Mouse (Mus musculus) E14TG2a.4 (cell line): ENCODE results near the gene Col10a1.
"Not testable (repeated sequence)": the region's sequence is repeated elsewhere in the genome, so short reads cannot be mapped to it uniquely, and the experiment has no call there.

ENCODE experiments used
- H3K27me3 ChIP-seq: 2 replicates; pipeline ENCODE4 v1.6.1; 2014; ENCODE audit warnings: low read length, control low read depth; ENCODE audit not compliant: insufficient read depth
- H3K36me3 ChIP-seq: 2 replicates; pipeline ENCODE4 v1.6.1; 2014; ENCODE audit warnings: low read length, control low read depth; ENCODE audit not compliant: insufficient read depth
- H3K4me1 ChIP-seq: replicated peaks from 2 replicates; pipeline ENCODE4 v1.6.1; 2014; ENCODE audit warnings: low read depth, low read length, control low read depth
- H3K4me3 ChIP-seq: replicated peaks from 2 replicates; pipeline ENCODE4 v1.5.1; 2014; ENCODE audit warnings: mild to moderate bottlenecking, low read length
- H3K9me3 ChIP-seq: 2 replicates; pipeline ENCODE4 v1.6.1; 2014; ENCODE audit warnings: low read length, control low read depth
- CTCF ChIP-seq: conservative IDR thresholded peaks from 2 replicates; pipeline ENCODE4 v1.5.1; 2014; ENCODE audit warnings: low read length
- NANOG ChIP-seq: IDR thresholded peaks from 2 replicates; pipeline ENCODE4 v1.6.1; 2014; ENCODE audit warnings: borderline replicate concordance, low read length, mixed read lengths
- POU5F1 ChIP-seq: IDR thresholded peaks from 2 replicates; pipeline ENCODE4 v1.6.1; 2014; ENCODE audit warnings: low read length, borderline replicate concordance

Gene Col10a1

GRCm38 (mm10) chr10:34396959-34397358, 7.2 kb downstream of the Col10a1 start:
- TF ChIP-seq POU5F1 (no peak), NANOG (no peak), CTCF (no peak)
- Histone ChIP-seq H3K27me3 (no peaks in the 10 kb centered on the region), H3K9me3 (no peaks in the 10 kb centered on the region), H3K4me3 (no peak overlapping the region), H3K4me1 (no peaks in the 10 kb centered on the region), H3K36me3 (peaks cover 9% of the 10 kb centered on the region; the same call in 1 of the 2 replicates)

- no peaks in the 10 kb centered on the region for H3K4me1 ChIP-seq
- H3K4me3 ChIP-seq: no peak overlapping the region
- peaks cover 22% of the 10 kb centered on the region for H3K36me3 ChIP-seq
- no peaks in the 10 kb centered on the region for H3K27me3 ChIP-seq
- TF ChIP-seq POU5F1 (no peak), NANOG (no peak), CTCF (peak; percentile 35)
- H3K9me3 ChIP-seq: no peaks in the 10 kb centered on the region
Observed at GRCm38 (mm10) chr10:34399267-34399666, 9.5 kb downstream of the Col10a1 start.

- H3K4me1 ChIP-seq: peaks cover 38% of the 10 kb centered on the region
- no peaks in the 10 kb centered on the region for H3K27me3 ChIP-seq
- no peaks in the 10 kb centered on the region for H3K36me3 ChIP-seq
- peak within 1 kb of the TSS; percentile 91 for H3K4me3 ChIP-seq
- no peaks in the 10 kb centered on the region for H3K9me3 ChIP-seq
- TF ChIP-seq POU5F1: no peak
Observed at GRCm38 (mm10) chr10:34418204-34418756, 28.5 kb downstream of the Col10a1 start, which contains the start of gene Nt5dc1. TSS of gene Nt5dc1 (minus strand) at chr10:34418552.

- H3K9me3 ChIP-seq, H3K36me3 ChIP-seq, H3K27me3 ChIP-seq: not testable (repeated sequence)
- Histone ChIP-seq H3K4me3 (peak overlapping the region; percentile 91), H3K4me1 (peaks cover 38% of the 10 kb centered on the region)
Observed at GRCm38 (mm10) chr10:34418794-34419193, 29.0 kb downstream of the Col10a1 start.

- TF ChIP-seq POU5F1 (no peak), CTCF (peak; percentile 24)
- H3K4me3 ChIP-seq: no peak overlapping the region
- no peaks in the 10 kb centered on the region for H3K4me1 ChIP-seq
- no peaks in the 10 kb centered on the region for H3K36me3 ChIP-seq
- H3K9me3 ChIP-seq: peaks cover 11% of the 10 kb centered on the region
- no peaks in the 10 kb centered on the region for H3K27me3 ChIP-seq
Observed at GRCm38 (mm10) chr10:34431783-34432182, 42.0 kb downstream of the Col10a1 start.

GRCm38 (mm10) chr10:34434191-34434590, 44.4 kb downstream of the Col10a1 start:
- H3K36me3 ChIP-seq, H3K4me1 ChIP-seq: not testable (repeated sequence)
- peaks cover 11% of the 10 kb centered on the region for H3K9me3 ChIP-seq

More at GRCm38 (mm10) chr10:34434191-34434590, 44.4 kb downstream of the Col10a1 start:
- peak overlapping the region; percentile 54; the same call in 1 of the 2 replicates for H3K4me3 ChIP-seq
- H3K27me3 ChIP-seq: not testable (repeated sequence)
